Mouse (Mus musculus): ENCODE results near the gene 4933427D14Rik. TPM values are rescaled to one million over a fixed set of nuclear protein-coding genes. Genes with fewer than 3 reads are reported as not detected.

4933427D14Rik gene
- polyA plus RNA-seq, 1 experiment from 2014 or later: 25.7 TPM

DNA sequence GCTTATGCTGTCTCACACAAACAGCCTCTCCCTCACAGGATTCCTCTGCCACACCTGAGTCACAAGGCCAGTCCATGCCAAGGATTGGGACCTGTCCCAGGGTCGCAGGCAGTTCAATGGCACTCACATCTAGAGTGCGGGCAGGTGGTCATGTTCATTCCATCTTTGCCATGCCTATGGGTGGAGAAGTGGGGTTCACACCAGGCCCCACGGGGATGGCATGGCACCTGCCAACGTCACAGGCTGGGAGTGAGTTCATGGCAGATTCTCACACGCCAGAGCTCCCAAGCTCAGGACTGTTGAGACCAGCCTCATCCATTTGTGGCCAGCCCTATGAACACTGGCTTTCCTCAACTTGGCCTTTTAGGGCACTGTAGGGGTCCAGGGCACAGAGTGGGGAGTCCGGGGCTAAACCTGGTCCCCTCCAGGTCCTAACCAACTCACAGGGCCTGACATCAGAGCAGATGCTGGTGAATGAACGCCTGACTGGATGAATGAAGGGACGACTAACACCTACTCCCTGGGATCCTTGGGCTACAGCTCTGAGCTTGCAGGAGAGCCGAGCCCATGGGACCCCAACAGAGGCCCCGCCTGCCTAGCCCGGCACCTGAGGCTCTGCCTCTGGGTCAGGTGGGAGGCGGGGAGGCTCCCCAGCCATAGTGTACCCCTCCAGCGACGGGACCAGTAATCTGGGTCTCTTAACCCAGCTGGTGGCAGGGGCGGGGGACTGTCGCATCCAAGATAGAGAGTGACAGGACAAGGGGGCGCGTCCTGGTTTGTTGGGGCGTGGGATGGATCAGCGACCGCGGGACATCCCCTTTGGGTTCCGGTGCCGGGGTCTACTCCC, 72.5 kb downstream of the 4933427D14Rik start:
- Histone ChIP-seq H3K27ac (no peak overlapping the region), H3K36me3 (replicated peaks) (no peaks in the 10 kb centered on the region), H3K9me3 (no peaks in the 10 kb centered on the region), H3K4me3 (replicated peaks) (peak overlapping the region; percentile 65), H3K4me1 (peaks cover 20% of the 10 kb centered on the region), H3K27me3 (peaks cover 97% of the 10 kb centered on the region), H3K4me2 (peak overlapping the region; percentile 100), H3K9ac (peak overlapping the region; percentile 71)
- WGBS: 18% methylated on average over 24 of the region's 24 CpGs
- peak; percentile 37; the same call in 1 of the 2 replicates for ATAC-seq (ENCODE audit: low FRiP score)

DNA sequence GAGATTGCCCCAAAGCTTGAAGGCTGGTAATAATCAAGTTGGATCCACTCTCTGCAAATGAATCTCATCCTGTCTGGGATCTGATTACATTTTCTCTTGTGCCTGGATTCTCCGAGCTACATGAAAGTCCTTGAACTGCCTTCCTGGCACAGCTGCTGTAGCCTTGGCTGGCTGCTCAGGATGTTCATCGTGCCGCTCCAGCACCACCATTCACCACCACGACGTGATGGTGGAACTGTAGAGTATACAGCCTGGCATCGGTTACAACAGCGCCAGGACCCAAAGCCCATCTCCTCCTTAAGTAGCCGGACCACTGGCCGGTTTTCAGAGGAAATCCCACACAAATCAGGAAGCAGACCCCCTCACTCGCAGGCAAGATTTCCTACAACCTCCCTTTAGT, 74.2 kb downstream of the 4933427D14Rik start:
- 78% methylated on average over 10 of the region's 10 CpGs for WGBS
- no peaks in the 10 kb centered on the region for H3K9me3 ChIP-seq
- H3K4me1 ChIP-seq: peaks cover 20% of the 10 kb centered on the region
- H3K9ac ChIP-seq: no peak overlapping the region; the same call in 1 of the 2 replicates
- no peak overlapping the region for H3K4me2 ChIP-seq
- H3K4me3 ChIP-seq (replicated peaks): no peak overlapping the region
- no peak for ATAC-seq (ENCODE audit: low FRiP score)
- no peaks in the 10 kb centered on the region for H3K36me3 ChIP-seq (replicated peaks)
- no peak overlapping the region for H3K27ac ChIP-seq
- peaks cover 92% of the 10 kb centered on the region for H3K27me3 ChIP-seq

DNA sequence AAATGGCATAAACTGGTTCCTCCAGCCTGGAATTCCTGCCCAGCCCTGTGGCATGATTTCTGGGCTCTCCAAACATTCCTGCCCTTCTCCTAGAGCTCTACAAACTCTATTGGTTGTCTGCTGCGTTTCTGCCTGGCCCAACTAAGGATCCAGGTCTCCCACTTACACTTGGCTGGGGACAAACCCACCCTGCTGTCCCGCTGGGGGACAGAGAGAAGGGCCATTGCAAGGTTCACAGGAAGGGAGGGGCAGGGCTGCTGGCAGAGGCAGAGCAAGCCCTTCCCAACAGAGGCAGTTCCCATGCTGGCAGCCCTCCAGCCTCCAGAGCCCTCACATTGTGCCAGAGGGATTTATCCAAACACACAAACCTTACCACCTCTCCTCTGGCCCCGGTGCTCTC, 75.0 kb downstream of the 4933427D14Rik start:
- 42% methylated on average over 3 of the region's 3 CpGs for WGBS
- no peaks in the 10 kb centered on the region for H3K9me3 ChIP-seq
- ATAC-seq (ENCODE audit: low FRiP score): no peak
- no peak overlapping the region for H3K9ac ChIP-seq
- H3K36me3 ChIP-seq (replicated peaks): no peaks in the 10 kb centered on the region
- no peak overlapping the region for H3K4me3 ChIP-seq (replicated peaks)
- H3K27ac ChIP-seq: no peak overlapping the region
- H3K4me2 ChIP-seq: no peak overlapping the region
- H3K4me1 ChIP-seq: peaks cover 25% of the 10 kb centered on the region
- H3K27me3 ChIP-seq: peaks cover 91% of the 10 kb centered on the region

DNA sequence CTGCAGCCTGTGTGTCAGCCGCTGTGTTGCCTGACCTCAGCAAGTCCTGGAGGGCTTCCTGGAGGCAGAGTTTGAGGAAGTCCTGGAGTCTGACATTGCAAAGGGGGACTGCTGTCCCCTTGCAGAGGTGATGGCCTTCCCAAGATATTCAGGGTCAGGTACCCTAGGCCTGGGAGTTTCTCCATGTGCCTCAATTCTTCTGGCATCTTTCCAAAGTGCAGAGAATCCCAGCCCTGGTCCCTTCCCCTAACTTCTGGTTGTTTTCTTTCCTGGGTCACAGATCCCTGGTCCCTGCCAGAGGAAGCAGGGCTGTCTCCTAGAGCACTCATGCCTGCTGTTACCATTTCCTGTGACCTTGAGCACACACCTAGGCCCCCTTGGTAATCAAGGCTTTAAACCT, 75.6 kb downstream of the 4933427D14Rik start:
- no peaks in the 10 kb centered on the region for H3K36me3 ChIP-seq (replicated peaks)
- WGBS: 88% methylated on average over 1 of the region's 1 CpGs
- no peak for ATAC-seq (ENCODE audit: low FRiP score)
- H3K4me1 ChIP-seq: peaks cover 25% of the 10 kb centered on the region
- no peak overlapping the region for H3K27ac ChIP-seq
- H3K9ac ChIP-seq: no peak overlapping the region
- H3K4me2 ChIP-seq: no peak overlapping the region
- H3K4me3 ChIP-seq (replicated peaks): no peak overlapping the region
- peaks cover 85% of the 10 kb centered on the region for H3K27me3 ChIP-seq
- H3K9me3 ChIP-seq: no peaks in the 10 kb centered on the region

DNA sequence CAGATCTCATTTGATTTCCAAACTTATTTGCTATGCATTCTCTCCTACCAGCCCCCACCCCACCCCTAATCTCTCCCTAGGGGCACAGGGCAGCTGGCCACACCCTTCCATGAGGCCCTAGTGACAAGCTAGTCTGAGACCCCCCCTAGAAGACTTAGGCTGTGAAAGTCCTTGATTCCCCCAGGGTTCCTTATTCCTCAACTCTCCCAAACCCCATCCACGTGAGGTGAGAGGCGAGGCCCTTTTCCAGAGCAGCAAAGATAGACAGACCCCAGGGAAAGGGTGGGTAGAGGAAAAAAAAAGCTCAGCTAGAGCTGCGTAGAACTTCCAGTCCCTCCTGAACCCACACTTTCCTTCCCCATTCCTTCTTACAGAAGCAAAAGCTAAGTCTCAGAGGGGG, 76.4 kb downstream of the 4933427D14Rik start:
- H3K27me3 ChIP-seq: peaks cover 77% of the 10 kb centered on the region
- ATAC-seq (ENCODE audit: low FRiP score): no peak
- H3K4me2 ChIP-seq: no peak overlapping the region
- no peaks in the 10 kb centered on the region for H3K9me3 ChIP-seq
- no peak overlapping the region for H3K27ac ChIP-seq
- H3K4me3 ChIP-seq (replicated peaks): no peak overlapping the region
- H3K9ac ChIP-seq: no peak overlapping the region
- H3K36me3 ChIP-seq (replicated peaks): no peaks in the 10 kb centered on the region
- H3K4me1 ChIP-seq: peaks cover 20% of the 10 kb centered on the region
- WGBS: 70% methylated on average over 3 of the region's 3 CpGs

DNA sequence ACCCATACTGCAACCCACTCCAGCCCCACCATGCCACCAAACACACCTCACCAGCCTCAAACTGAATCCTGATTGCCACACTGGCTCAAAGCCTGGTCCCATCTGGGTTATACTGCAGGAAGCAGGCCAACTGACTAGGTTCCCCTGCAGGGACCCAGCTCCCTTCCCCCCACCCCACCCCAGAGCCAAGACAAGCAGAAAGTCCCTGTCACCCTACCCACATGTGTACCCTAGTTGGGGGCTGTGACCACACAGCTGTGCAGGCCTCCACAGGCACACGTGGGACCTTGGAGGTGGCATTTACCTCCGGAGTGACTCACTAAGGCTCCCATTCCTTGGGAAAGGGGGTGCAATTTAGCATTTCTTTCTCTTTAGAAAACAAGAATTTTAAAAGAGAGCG, 76.8 kb downstream of the 4933427D14Rik start:
- ATAC-seq (ENCODE audit: low FRiP score): no peak

DNA sequence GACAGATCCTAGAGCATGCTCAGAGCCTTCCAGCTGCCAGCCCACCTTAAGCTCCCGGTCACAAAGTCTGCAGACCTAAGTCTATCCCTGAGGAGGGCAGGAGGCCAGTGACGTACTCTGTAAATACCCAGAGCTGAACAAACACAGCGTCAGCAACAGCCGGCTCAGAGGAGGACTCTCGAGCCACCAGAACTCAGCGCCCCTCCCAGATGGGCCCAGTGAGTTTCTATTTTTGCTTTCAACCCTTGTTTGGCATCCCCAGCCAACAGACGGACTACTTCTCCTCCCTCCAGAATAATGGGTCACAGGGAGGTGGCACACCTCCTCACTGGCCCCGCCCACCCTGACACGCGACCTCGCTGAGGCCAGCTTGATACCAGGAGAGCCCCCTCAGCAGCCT, 77.2 kb downstream of the 4933427D14Rik start:
- H3K36me3 ChIP-seq (replicated peaks): no peaks in the 10 kb centered on the region
- H3K27me3 ChIP-seq: peaks cover 68% of the 10 kb centered on the region
- peaks cover 13% of the 10 kb centered on the region for H3K4me1 ChIP-seq
- H3K27ac ChIP-seq: no peak overlapping the region
- H3K9ac ChIP-seq: no peak overlapping the region
- no peaks in the 10 kb centered on the region for H3K9me3 ChIP-seq
- WGBS: 13% methylated on average over 11 of the region's 11 CpGs
- H3K4me3 ChIP-seq (replicated peaks): no peak overlapping the region
- H3K4me2 ChIP-seq: no peak overlapping the region
- ATAC-seq (ENCODE audit: low FRiP score): no peak

More for the DNA sequence above, 76.8 kb downstream of the 4933427D14Rik start:
- H3K4me3 ChIP-seq (replicated peaks): no peak overlapping the region
- no peak overlapping the region for H3K9ac ChIP-seq
- H3K36me3 ChIP-seq (replicated peaks): no peaks in the 10 kb centered on the region
- no peak overlapping the region for H3K4me2 ChIP-seq
- peaks cover 73% of the 10 kb centered on the region for H3K27me3 ChIP-seq
- H3K27ac ChIP-seq: no peak overlapping the region
- peaks cover 17% of the 10 kb centered on the region for H3K4me1 ChIP-seq
- WGBS: 62% methylated on average over 3 of the region's 3 CpGs
- H3K9me3 ChIP-seq: no peaks in the 10 kb centered on the region

DNA sequence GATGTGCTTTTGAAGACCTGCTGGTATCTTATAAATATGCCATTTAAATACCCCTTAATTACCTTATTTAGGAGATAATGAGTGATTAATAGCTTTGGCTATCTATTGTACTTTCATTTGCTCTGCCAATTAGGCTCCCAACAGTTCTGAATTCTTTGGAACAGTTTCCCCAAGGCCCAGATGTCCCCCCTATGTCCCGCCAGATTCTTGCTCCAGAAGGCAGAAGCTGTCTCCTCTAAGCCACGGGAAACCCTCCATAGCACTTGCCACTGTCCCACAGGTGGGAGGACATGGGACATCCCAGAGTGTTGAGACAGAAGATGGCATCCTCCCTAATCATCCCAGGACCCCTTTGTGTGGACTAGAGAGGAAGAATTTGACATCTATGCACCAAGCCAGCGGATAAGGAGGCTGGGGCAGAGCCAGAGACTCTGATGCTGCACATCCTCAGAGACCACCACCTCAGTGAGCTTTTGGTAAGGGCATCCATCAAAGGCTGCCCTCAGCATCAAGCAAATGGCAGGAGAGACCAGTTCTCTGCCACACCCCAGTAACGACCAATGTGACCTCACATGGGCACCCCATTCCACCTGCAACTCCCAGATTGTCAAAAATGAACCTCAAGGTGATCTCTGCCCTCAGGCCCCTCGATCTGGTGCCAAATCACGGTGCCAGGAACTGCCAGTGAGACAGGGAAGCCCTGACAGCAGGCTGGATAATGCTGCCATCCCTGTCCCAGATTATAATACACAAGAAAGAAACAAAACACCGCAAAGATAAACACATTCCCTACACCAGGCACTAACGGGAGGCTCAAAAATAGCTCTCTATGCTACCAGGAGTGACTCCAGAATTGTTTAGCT, 78.0 kb downstream of the 4933427D14Rik start:
- Histone ChIP-seq H3K9me3 (no peaks in the 10 kb centered on the region), H3K4me3 (replicated peaks) (no peak overlapping the region), H3K9ac (no peak overlapping the region), H3K4me1 (peaks cover 10% of the 10 kb centered on the region), H3K27me3 (peaks cover 61% of the 10 kb centered on the region), H3K36me3 (replicated peaks) (no peaks in the 10 kb centered on the region), H3K4me2 (no peak overlapping the region), H3K27ac (no peak overlapping the region)
- ATAC-seq (ENCODE audit: low FRiP score): no peak
- 72% methylated on average over 8 of the region's 8 CpGs for WGBS

DNA sequence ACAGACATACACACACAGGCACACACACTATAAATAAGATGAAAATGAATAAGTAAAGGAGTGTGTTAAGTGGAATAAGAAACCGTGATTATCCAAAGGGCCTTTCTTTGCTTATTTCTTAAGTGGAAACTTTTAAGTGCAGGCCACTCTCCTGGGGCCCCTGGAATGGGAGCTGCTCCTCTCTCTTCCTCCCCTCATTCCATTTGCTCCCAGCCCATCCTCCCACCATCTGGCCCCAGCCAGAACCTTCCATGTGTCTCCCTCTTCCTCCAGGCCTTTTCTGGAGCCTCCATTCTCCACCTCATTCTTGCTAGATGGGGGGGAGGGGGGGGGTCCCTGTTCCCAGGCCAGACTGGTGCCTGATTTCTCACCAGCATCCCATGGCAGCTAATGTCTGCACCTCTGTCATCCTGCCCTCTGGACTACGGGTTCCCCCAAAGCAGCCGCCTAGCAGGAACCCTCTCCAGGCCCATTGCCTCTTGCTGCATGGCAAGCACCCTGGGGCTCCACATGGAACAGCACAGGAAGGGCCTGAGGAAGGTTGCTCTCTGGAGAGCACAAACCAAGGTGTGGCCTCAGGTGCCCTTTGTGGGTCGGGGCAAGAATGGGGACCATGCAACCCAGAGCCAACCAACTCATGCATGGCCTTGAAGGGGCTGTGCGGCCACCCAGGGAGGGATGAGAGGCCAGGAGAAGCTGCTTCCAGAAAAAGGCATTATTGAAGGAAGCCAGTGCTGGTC, 79.6 kb downstream of the 4933427D14Rik start:
- H3K9ac ChIP-seq: no peak overlapping the region
- peaks cover 10% of the 10 kb centered on the region for H3K4me1 ChIP-seq
- H3K4me3 ChIP-seq (replicated peaks): no peak overlapping the region
- H3K27me3 ChIP-seq: peaks cover 44% of the 10 kb centered on the region
- no peak for ATAC-seq (ENCODE audit: low FRiP score)
- H3K4me2 ChIP-seq: no peak overlapping the region
- H3K27ac ChIP-seq: no peak overlapping the region
- H3K36me3 ChIP-seq (replicated peaks): no peaks in the 10 kb centered on the region
- H3K9me3 ChIP-seq: no peaks in the 10 kb centered on the region
- WGBS: 73% methylated on average over 5 of the region's 5 CpGs

DNA sequence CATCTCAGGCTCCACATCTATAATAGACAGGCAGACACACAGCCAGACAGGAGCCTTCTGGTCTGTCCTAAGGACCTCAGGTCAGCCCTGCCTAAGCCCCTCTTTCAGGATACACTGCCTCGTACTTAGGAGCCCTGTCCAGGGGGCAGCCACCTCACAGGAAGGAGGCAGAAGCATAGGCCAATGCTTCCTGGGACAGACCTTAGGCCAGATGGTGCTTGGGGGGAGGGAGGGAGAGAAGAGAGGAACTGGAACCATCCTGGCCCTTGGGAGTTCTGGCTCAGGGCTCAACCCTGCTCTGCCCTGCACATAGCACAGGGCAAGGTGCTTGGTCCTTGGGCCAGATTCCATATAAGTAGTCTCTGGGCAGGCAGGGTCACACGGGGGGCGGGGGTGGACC, 81.5 kb downstream of the 4933427D14Rik start:
- no peak for ATAC-seq (ENCODE audit: low FRiP score)
- Histone ChIP-seq H3K9ac (no peak overlapping the region), H3K9me3 (no peaks in the 10 kb centered on the region), H3K4me1 (peaks cover 10% of the 10 kb centered on the region), H3K27ac (no peak overlapping the region), H3K36me3 (replicated peaks) (no peaks in the 10 kb centered on the region), H3K27me3 (peaks cover 26% of the 10 kb centered on the region), H3K4me3 (replicated peaks) (no peak overlapping the region), H3K4me2 (no peak overlapping the region)
- WGBS: 79% methylated on average over 3 of the region's 3 CpGs

DNA sequence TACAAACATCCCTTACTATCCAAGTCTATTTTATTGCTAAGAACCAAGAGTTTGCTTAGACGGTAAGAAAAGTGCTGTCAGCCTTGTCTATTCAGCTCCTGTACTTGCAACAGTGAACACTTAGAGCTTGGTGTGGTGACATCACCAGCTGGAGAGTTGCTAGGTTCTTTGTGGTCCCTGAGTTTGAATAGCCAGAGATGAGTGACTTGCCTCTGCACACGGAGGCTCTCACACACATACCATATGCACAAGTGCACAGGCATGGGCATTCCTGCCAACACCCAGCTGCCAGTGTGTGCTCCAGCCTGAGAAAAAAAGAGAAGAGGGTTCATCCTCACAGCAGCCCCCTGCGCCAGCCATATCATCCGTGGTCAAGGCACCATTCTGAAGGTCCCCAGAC, 83.7 kb downstream of the 4933427D14Rik start:
- Histone ChIP-seq H3K4me3 (replicated peaks) (no peak overlapping the region), H3K9ac (no peak overlapping the region), H3K36me3 (replicated peaks) (no peaks in the 10 kb centered on the region), H3K9me3 (no peaks in the 10 kb centered on the region), H3K4me2 (no peak overlapping the region), H3K27me3 (0 out of 2 replicates have a peak, but pooled peaks cover 11% of the 10 kb centered on the region), H3K4me1 (peaks cover 5% of the 10 kb centered on the region), H3K27ac (no peak overlapping the region)
- 79% methylated on average over 4 of the region's 4 CpGs for WGBS
- ATAC-seq (ENCODE audit: low FRiP score): no peak

DNA sequence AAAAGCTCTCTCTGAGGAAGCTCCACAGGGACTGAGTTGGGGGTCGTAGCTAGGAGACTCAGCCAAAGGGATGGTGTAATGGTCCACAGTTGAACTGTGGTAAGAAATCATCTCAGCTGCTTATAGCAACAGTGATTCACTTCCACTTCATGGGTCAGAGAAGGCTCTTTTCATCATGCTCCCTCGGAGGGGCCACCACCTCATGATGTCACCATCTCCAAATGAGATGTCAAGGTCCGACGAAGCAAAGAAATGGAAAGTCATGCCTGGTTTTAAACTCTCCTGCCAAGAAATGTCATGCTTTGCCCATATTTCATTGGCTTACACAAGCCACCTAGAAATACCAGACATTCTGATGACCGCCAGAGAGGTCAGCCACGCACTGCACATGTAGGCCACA, 86.9 kb downstream of the 4933427D14Rik start:
- H3K9ac ChIP-seq: no peak overlapping the region
- no peak for ATAC-seq (ENCODE audit: low FRiP score)
- H3K4me2 ChIP-seq: no peak overlapping the region
- H3K27me3 ChIP-seq: 0 out of 2 replicates have a peak, but pooled peaks cover 5% of the 10 kb centered on the region
- peaks cover 9% of the 10 kb centered on the region for H3K4me1 ChIP-seq
- WGBS: 91% methylated on average over 6 of the region's 6 CpGs
- H3K4me3 ChIP-seq (replicated peaks): no peak overlapping the region
- no peaks in the 10 kb centered on the region for H3K36me3 ChIP-seq (replicated peaks)
- H3K9me3 ChIP-seq: no peaks in the 10 kb centered on the region
- H3K27ac ChIP-seq: no peak overlapping the region

All from forebrain, embryonic 12.5 days (tissue).